In genomic region chr3:115818734-115819133, GRCm38 (mm10) we compare ENCODE assay signal across 14 mouse cellular contexts.
DNase-seq lines count a peak whose midpoint lies in the region; ATAC-seq and TF ChIP-seq lines count a peak whose summit lies in the region.
"Had no signal": no experiment of that assay in that cellular context is flagged by ENCODE, and none has a peak within 500 bp of the region (broad histone marks: within the 10 kb centered on the region; RNA-seq: fewer than 3 reads in every experiment).

No protein-coding gene starts in this region.

- H3K9ac ChIP-seq in heart, postnatal 0 days (replicated peaks; ENCODE audit: low read depth, low read length), result no peak overlapping the region
- H3K9ac ChIP-seq: forebrain, embryonic 13.5 days; kidney, embryonic 15.5 days; neural tube, embryonic 15.5 days had no signal

- no peak overlapping the region for H3K4me3 ChIP-seq in heart, postnatal 0 days (ENCODE audit: low read depth, low read length)
- H3K4me3 ChIP-seq: forebrain, embryonic 13.5 days; kidney, embryonic 15.5 days; neural tube, embryonic 15.5 days had no signal

- no peaks in the 10 kb centered on the region for H3K9me3 ChIP-seq in heart, postnatal 0 days (replicated peaks; ENCODE audit: control insufficient read depth, low read length)
- H3K9me3 ChIP-seq: forebrain, embryonic 13.5 days; kidney, embryonic 15.5 days; neural tube, embryonic 15.5 days had no signal

- TF ChIP-seq CTCF in heart, postnatal 0 days (IDR thresholded peaks at IDR 0.05; ENCODE audit: low read depth), result no peak

- peaks cover 50% of the 10 kb centered on the region for H3K4me1 ChIP-seq in heart, postnatal 0 days (ENCODE audit: control insufficient read depth, insufficient read depth)
- H3K4me1 ChIP-seq: forebrain, embryonic 13.5 days; neural tube, embryonic 15.5 days had no signal

- H3K4me2 ChIP-seq in heart, postnatal 0 days (ENCODE audit: low read depth, low read length), result no peak overlapping the region
- H3K4me2 ChIP-seq: forebrain, embryonic 13.5 days; kidney, embryonic 15.5 days; neural tube, embryonic 15.5 days had no signal

- no peaks in the 10 kb centered on the region for H3K27me3 ChIP-seq in heart, postnatal 0 days (ENCODE audit: control insufficient read depth, insufficient read depth, low read length)
- H3K27me3 ChIP-seq: forebrain, embryonic 13.5 days; kidney, embryonic 15.5 days; neural tube, embryonic 15.5 days had no signal

- H3K36me3 ChIP-seq in heart, postnatal 0 days (replicated peaks; ENCODE audit: control insufficient read depth, insufficient read depth, low read length), result no peaks in the 10 kb centered on the region
- H3K36me3 ChIP-seq: kidney, embryonic 15.5 days; neural tube, embryonic 15.5 days had no signal

- H3K27ac ChIP-seq in heart, postnatal 0 days (ENCODE audit: low read depth), result peak overlapping the region; percentile 73
- H3K27ac ChIP-seq: forebrain, embryonic 13.5 days; kidney, embryonic 15.5 days; macrophage; neural tube, embryonic 15.5 days had no signal

- no peak for TF ChIP-seq EP300 in heart, postnatal 0 days (IDR thresholded peaks at IDR 0.05; ENCODE audit: low read depth)

- WGBS in heart, postnatal 0 days, result 49% methylated on average over 7 of the region's 7 CpGs

- no peak for ATAC-seq in CD4-positive, CD25-positive, alpha-beta regulatory T cell, adult 4 months
- ATAC-seq in heart, postnatal 0 days (ENCODE audit: insufficient read depth, low read depth), result no peak
- peak; percentile 12; the same call in 1 of the 2 replicates for ATAC-seq in megakaryocyte progenitor cell, adult 5-6 weeks (replicated peaks; ENCODE audit: poor library complexity)
- ATAC-seq: forebrain, embryonic 13.5 days; inflammation-experienced regulatory T-cells, adult 6 months had no signal

- DNase-seq in CD4-positive, CD25-positive, alpha-beta regulatory T cell, adult 2 months (ENCODE audit: low read depth, low spot score), result peak; percentile 21
- DNase-seq in spleen, adult 12 weeks (ENCODE audit: low spot score), result peak; percentile 5
- DNase-seq in spleen, postnatal 10 days (ENCODE audit: low spot score in 2 of 2), result no peak
- DNase-seq in heart, postnatal 0 days (ENCODE audit: low spot score), result no peak
- DNase-seq in layer of hippocampus, adult 18-20 months (ENCODE audit: low spot score in 2 of 2), result no peak
- no peak for DNase-seq in ovary, postnatal 10 days (ENCODE audit: low spot score)
- DNase-seq: adrenal gland, postnatal 14 days had no signal

Comparison
In these comparisons a context has a peak if more than half of its experiments do, and no peak if none do; other contexts are left out.
1. DNase-seq: peak in CD4-positive, CD25-positive, alpha-beta regulatory T cell, adult 2 months (single experiment) and spleen, adult 12 weeks (single experiment); none in spleen, postnatal 10 days (0 of 2), heart, postnatal 0 days (single experiment), layer of hippocampus, adult 18-20 months (0 of 2) and ovary, postnatal 10 days (single experiment).